Mouse (Mus musculus): ENCODE data around the gene Plcl2. TPM values are rescaled to one million over a fixed set of nuclear protein-coding genes. Genes with fewer than 3 reads are reported as not detected.

Plcl2 gene
- polyA plus RNA-seq, 1 experiment from 2014 or later: 6.7 TPM

DNA sequence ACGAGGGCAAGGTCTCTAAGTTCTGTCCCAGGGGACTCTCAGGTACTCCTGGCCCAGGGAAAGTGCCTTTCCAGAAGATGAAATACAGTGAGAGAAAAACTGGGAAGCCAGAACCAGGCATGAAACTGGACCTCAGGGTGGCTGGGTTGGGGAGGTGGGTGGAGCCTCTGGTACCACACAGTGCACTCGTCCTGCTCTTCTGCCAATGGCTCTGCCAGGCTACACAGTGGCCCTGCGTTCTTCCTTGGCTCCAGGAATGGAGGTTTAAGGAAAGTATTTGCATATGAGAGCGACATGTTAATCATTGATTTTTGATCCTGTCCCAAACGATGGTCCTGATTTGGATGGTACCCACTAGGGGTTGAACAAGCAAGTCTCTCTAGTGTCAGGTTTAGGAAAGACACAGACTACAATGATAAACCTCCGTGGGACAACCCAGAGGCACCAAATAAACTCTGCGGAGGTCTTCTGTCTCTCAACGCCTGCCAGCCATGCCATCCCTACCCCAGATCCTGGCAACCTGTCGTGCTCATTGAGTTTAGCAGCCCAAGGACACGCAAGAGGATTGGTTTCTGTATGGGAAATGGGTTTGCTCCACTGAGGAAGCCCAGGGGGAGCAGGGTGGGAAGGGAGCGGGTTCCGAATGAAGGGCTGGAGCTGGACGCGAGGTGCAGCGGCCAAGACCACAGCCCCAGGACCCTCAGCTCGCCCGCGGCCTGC, 988 bp upstream of the Plcl2 start:
- Histone ChIP-seq H3K4me1 (replicated peaks; ENCODE audit: control insufficient read depth, insufficient read depth, low read length) (no peaks in the 10 kb centered on the region), H3K4me3 (ENCODE audit: low read depth, low read length) (peak overlapping the region; percentile 82), H3K36me3 (ENCODE audit: control insufficient read depth, insufficient read depth, low read length) (no peaks in the 10 kb centered on the region), H3K27me3 (ENCODE audit: control insufficient read depth, insufficient read depth, low read length) (no peaks in the 10 kb centered on the region; the same call in 1 of the 2 replicates), H3K4me2 (replicated peaks; ENCODE audit: low read depth, low read length) (peak overlapping the region; percentile 71), H3K9ac (ENCODE audit: low read depth, low read length) (peak overlapping the region; percentile 87), H3K27ac (ENCODE audit: low read depth, low read length) (0 out of 2 replicates have a peak overlapping the region, but pooled peaks have one; percentile 94), H3K9me3 (ENCODE audit: control insufficient read depth, low read length) (no peaks in the 10 kb centered on the region)
- 14% methylated on average over 18 of the region's 18 CpGs for WGBS
- no peak; the same call in 1 of the 2 replicates for ATAC-seq (ENCODE audit: low FRiP score)
- no peak for DNase-seq (ENCODE audit: low spot score)

GRCm38 (mm10) chr17:50508775-50509250, 390 bp upstream of the Plcl2 start:
- under 1% methylated on average over 18 of the region's 72 CpGs for WGBS
- ATAC-seq (ENCODE audit: low FRiP score): peak; percentile 89
- H3K9ac ChIP-seq (ENCODE audit: low read depth, low read length): peak overlapping the region; percentile 87

GRCm38 (mm10) chr17:50510279-50510678, 1.1 kb downstream of the Plcl2 start:
- H3K4me3 ChIP-seq (ENCODE audit: low read depth, low read length): peak overlapping the region; percentile 82
- WGBS: 73% methylated on average over 2 of the region's 2 CpGs

More at GRCm38 (mm10) chr17:50508775-50509250, 390 bp upstream of the Plcl2 start:
- peak overlapping the region; percentile 82 for H3K4me3 ChIP-seq (ENCODE audit: low read depth, low read length)
- H3K27me3 ChIP-seq (ENCODE audit: control insufficient read depth, insufficient read depth, low read length): no peaks in the 10 kb centered on the region; the same call in 1 of the 2 replicates
- H3K9me3 ChIP-seq (ENCODE audit: control insufficient read depth, low read length): no peaks in the 10 kb centered on the region
- no peaks in the 10 kb centered on the region for H3K4me1 ChIP-seq (replicated peaks; ENCODE audit: control insufficient read depth, insufficient read depth, low read length)
- no peaks in the 10 kb centered on the region for H3K36me3 ChIP-seq (ENCODE audit: control insufficient read depth, insufficient read depth, low read length)
- H3K4me2 ChIP-seq (replicated peaks; ENCODE audit: low read depth, low read length): peak overlapping the region; percentile 71
- H3K27ac ChIP-seq (ENCODE audit: low read depth, low read length): peak overlapping the region; percentile 94
- peak; percentile 88 for DNase-seq (ENCODE audit: low spot score)

DNA sequence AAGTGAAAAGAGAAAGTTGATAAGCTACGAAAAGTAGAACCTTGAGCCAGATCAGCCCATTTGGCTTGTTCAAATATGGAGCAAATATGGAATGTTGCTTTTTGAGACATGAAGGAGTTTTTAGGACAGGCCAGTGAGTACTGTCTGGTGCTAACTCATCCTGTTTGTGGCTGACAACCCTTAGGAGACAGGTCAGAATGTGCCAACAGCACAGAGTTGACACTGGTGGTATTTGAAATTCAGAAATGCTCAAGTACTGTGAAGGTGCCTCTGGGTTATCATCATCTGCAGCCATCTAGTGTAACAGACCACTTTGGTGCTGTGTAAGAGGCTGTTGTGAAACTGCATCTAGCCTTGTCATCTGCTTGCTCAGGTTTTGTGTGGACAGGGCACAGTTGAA, 1.5 kb downstream of the Plcl2 start:
- no peak overlapping the region for H3K9ac ChIP-seq (ENCODE audit: low read depth, low read length)
- H3K27me3 ChIP-seq (ENCODE audit: control insufficient read depth, insufficient read depth, low read length): no peaks in the 10 kb centered on the region; the same call in 1 of the 2 replicates
- H3K9me3 ChIP-seq (ENCODE audit: control insufficient read depth, low read length): no peaks in the 10 kb centered on the region
- H3K4me3 ChIP-seq (ENCODE audit: low read depth, low read length): no peak overlapping the region; the same call in 1 of the 2 replicates
- 0 out of 2 replicates have a peak overlapping the region, but pooled peaks have one; percentile 71 for H3K4me2 ChIP-seq (replicated peaks; ENCODE audit: low read depth, low read length)
- no peaks in the 10 kb centered on the region for H3K4me1 ChIP-seq (replicated peaks; ENCODE audit: control insufficient read depth, insufficient read depth, low read length)
- ATAC-seq (ENCODE audit: low FRiP score) (no peak), DNase-seq (ENCODE audit: low spot score) (no peak)
- no peaks in the 10 kb centered on the region for H3K36me3 ChIP-seq (ENCODE audit: control insufficient read depth, insufficient read depth, low read length)
- H3K27ac ChIP-seq (ENCODE audit: low read depth, low read length): no peak overlapping the region
- WGBS: 88% methylated on average over 1 of the region's 1 CpGs

More at GRCm38 (mm10) chr17:50510279-50510678, 1.1 kb downstream of the Plcl2 start:
- Histone ChIP-seq H3K27ac (ENCODE audit: low read depth, low read length) (no peak overlapping the region), H3K36me3 (ENCODE audit: control insufficient read depth, insufficient read depth, low read length) (no peaks in the 10 kb centered on the region), H3K9ac (ENCODE audit: low read depth, low read length) (peak overlapping the region; percentile 87), H3K9me3 (ENCODE audit: control insufficient read depth, low read length) (no peaks in the 10 kb centered on the region), H3K4me1 (replicated peaks; ENCODE audit: control insufficient read depth, insufficient read depth, low read length) (no peaks in the 10 kb centered on the region), H3K27me3 (ENCODE audit: control insufficient read depth, insufficient read depth, low read length) (no peaks in the 10 kb centered on the region; the same call in 1 of the 2 replicates), H3K4me2 (replicated peaks; ENCODE audit: low read depth, low read length) (peak overlapping the region; percentile 71)
- no peak for DNase-seq (ENCODE audit: low spot score)
- no peak for ATAC-seq (ENCODE audit: low FRiP score)

DNA sequence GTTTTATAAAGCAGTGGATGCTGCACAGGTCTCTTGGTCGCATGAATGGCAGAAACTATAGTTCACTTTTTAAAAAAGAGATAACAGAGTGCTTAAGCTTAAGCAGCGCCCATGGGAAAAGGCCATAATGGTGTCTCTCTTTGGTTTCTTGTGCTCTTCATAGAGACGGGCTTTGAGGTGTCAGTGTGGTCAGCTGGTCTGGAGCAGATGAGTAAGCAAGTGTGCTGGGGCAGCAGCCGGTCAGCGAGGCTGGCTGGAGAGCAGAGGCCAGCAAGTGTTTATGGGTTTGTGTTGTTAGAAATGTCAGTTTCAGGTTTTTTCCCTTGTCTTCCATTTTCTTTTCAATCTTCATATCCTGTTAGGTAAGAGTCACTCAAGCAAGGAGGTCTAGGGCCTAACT, 3.0 kb downstream of the Plcl2 start:
- Histone ChIP-seq H3K27ac (ENCODE audit: low read depth, low read length) (no peak overlapping the region), H3K9me3 (ENCODE audit: control insufficient read depth, low read length) (no peaks in the 10 kb centered on the region), H3K9ac (ENCODE audit: low read depth, low read length) (no peak overlapping the region), H3K4me3 (ENCODE audit: low read depth, low read length) (no peak overlapping the region), H3K4me1 (replicated peaks; ENCODE audit: control insufficient read depth, insufficient read depth, low read length) (no peaks in the 10 kb centered on the region), H3K27me3 (ENCODE audit: control insufficient read depth, insufficient read depth, low read length) (no peaks in the 10 kb centered on the region; the same call in 1 of the 2 replicates), H3K36me3 (ENCODE audit: control insufficient read depth, insufficient read depth, low read length) (no peaks in the 10 kb centered on the region), H3K4me2 (replicated peaks; ENCODE audit: low read depth, low read length) (no peak overlapping the region)
- DNase-seq (ENCODE audit: low spot score): no peak
- no peak for ATAC-seq (ENCODE audit: low FRiP score)
- WGBS: 84% methylated on average over 5 of the region's 5 CpGs

DNA sequence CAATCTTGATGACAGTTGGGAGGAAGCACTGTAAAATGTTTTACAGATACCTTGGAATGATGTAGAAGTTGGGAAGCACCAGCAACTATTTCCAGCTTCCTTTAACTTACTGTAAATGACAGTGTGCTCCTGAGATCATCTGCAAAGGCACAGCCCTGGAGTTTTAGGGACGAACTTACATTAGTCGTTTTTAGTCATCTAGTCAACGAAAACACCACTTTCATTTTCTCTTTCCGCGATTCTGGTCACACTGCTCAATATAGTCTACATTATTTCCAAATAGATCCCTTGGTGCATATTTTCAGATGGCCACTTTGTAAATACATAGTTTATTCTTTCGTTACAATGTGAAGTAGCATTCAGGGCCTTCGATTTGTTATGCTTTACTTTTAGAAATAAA, 3.6 kb downstream of the Plcl2 start:
- no peaks in the 10 kb centered on the region for H3K36me3 ChIP-seq (ENCODE audit: control insufficient read depth, insufficient read depth, low read length)
- no peak overlapping the region for H3K4me2 ChIP-seq (replicated peaks; ENCODE audit: low read depth, low read length)
- no peaks in the 10 kb centered on the region for H3K4me1 ChIP-seq (replicated peaks; ENCODE audit: control insufficient read depth, insufficient read depth, low read length)
- H3K9ac ChIP-seq (ENCODE audit: low read depth, low read length): no peak overlapping the region
- ATAC-seq (ENCODE audit: low FRiP score): no peak
- no peaks in the 10 kb centered on the region; the same call in 1 of the 2 replicates for H3K27me3 ChIP-seq (ENCODE audit: control insufficient read depth, insufficient read depth, low read length)
- H3K27ac ChIP-seq (ENCODE audit: low read depth, low read length): no peak overlapping the region
- WGBS: 95% methylated on average over 7 of the region's 7 CpGs
- no peak for DNase-seq (ENCODE audit: low spot score)
- no peaks in the 10 kb centered on the region for H3K9me3 ChIP-seq (ENCODE audit: control insufficient read depth, low read length)
- no peak overlapping the region for H3K4me3 ChIP-seq (ENCODE audit: low read depth, low read length)

GRCm38 (mm10) chr17:50513376-50513775, 4.2 kb downstream of the Plcl2 start:
- ATAC-seq (ENCODE audit: low FRiP score) (no peak), DNase-seq (ENCODE audit: low spot score) (no peak)
- Histone ChIP-seq H3K4me3 (ENCODE audit: low read depth, low read length) (no peak overlapping the region), H3K4me2 (replicated peaks; ENCODE audit: low read depth, low read length) (no peak overlapping the region), H3K27me3 (ENCODE audit: control insufficient read depth, insufficient read depth, low read length) (no peaks in the 10 kb centered on the region; the same call in 1 of the 2 replicates), H3K4me1 (replicated peaks; ENCODE audit: control insufficient read depth, insufficient read depth, low read length) (no peaks in the 10 kb centered on the region), H3K27ac (ENCODE audit: low read depth, low read length) (no peak overlapping the region), H3K36me3 (ENCODE audit: control insufficient read depth, insufficient read depth, low read length) (no peaks in the 10 kb centered on the region), H3K9me3 (ENCODE audit: control insufficient read depth, low read length) (no peaks in the 10 kb centered on the region), H3K9ac (ENCODE audit: low read depth, low read length) (no peak overlapping the region)
- 96% methylated on average over 7 of the region's 7 CpGs for whole genome bisulfite sequencing

DNA sequence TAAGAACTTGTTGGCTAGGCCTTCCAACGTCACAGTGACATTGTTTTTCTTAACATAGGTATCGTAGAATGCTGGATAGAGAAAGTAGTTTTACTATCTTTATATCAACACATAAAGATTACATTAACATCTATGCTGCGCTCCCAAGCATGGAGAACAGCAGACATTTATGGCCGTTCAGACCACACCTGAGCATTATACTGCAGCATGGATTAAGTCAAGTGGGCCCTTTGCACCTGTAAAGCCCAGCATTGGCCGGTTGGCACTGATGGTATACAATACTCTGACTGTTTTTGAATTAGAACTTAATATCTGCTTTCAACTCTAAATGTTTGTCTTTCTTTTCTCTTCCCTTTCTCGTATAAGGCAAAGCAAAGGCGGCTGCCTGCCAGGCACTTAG, 4.8 kb downstream of the Plcl2 start:
- Histone ChIP-seq H3K4me3 (ENCODE audit: low read depth, low read length) (no peak overlapping the region), H3K36me3 (ENCODE audit: control insufficient read depth, insufficient read depth, low read length) (no peaks in the 10 kb centered on the region), H3K27ac (ENCODE audit: low read depth, low read length) (no peak overlapping the region), H3K27me3 (ENCODE audit: control insufficient read depth, insufficient read depth, low read length) (no peaks in the 10 kb centered on the region; the same call in 1 of the 2 replicates), H3K4me1 (replicated peaks; ENCODE audit: control insufficient read depth, insufficient read depth, low read length) (no peaks in the 10 kb centered on the region), H3K4me2 (replicated peaks; ENCODE audit: low read depth, low read length) (no peak overlapping the region), H3K9ac (ENCODE audit: low read depth, low read length) (no peak overlapping the region), H3K9me3 (ENCODE audit: control insufficient read depth, low read length) (no peaks in the 10 kb centered on the region)
- ATAC-seq (ENCODE audit: low FRiP score) (no peak), DNase-seq (ENCODE audit: low spot score) (no peak)
- WGBS: 87% methylated on average over 7 of the region's 7 CpGs

DNA sequence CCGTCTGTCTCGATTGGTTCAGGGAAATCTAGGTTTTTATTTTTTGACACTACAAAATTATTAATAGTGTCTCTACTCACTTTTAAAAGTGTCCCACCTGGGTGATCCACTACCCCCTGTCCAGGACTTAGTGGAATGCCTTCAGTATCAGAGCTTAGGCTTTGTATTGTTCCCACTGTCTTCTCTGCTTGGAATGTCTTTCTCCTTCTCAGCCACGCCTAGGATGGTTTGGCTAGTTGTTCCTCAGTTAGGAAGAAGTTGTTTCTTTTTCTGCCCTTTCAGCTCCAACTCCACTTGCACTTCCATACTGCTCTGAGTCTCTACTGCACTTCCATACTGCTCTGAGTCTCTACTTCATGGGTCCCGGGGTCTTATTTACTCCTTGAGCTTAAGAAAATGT, 6.7 kb downstream of the Plcl2 start:
- no peaks in the 10 kb centered on the region for H3K36me3 ChIP-seq (ENCODE audit: control insufficient read depth, insufficient read depth, low read length)
- H3K4me1 ChIP-seq (replicated peaks; ENCODE audit: control insufficient read depth, insufficient read depth, low read length): no peaks in the 10 kb centered on the region
- no peak overlapping the region for H3K4me3 ChIP-seq (ENCODE audit: low read depth, low read length)
- H3K9ac ChIP-seq (ENCODE audit: low read depth, low read length): no peak overlapping the region
- H3K27me3 ChIP-seq (ENCODE audit: control insufficient read depth, insufficient read depth, low read length): no peaks in the 10 kb centered on the region; the same call in 1 of the 2 replicates
- no peaks in the 10 kb centered on the region for H3K9me3 ChIP-seq (ENCODE audit: control insufficient read depth, low read length)
- ATAC-seq (ENCODE audit: low FRiP score): no peak
- 80% methylated on average over 4 of the region's 4 CpGs for WGBS
- H3K27ac ChIP-seq (ENCODE audit: low read depth, low read length): no peak overlapping the region
- H3K4me2 ChIP-seq (replicated peaks; ENCODE audit: low read depth, low read length): no peak overlapping the region
- no peak for DNase-seq (ENCODE audit: low spot score)
